Mouse (Mus musculus) heart, postnatal 0 days (tissue): ENCODE measurements around the gene Pms1.
"Not testable (repeated sequence)": the region's sequence is repeated elsewhere in the genome, so short reads cannot be mapped to it uniquely, and the experiment has no call there.

Source experiments
- CTCF ChIP-seq: IDR thresholded peaks from 2 replicates; pipeline ENCODE4 v1.5.1; 2016; ENCODE audit warnings: antibody characterized with exemption, control low read depth, low read depth
- EP300 ChIP-seq: IDR thresholded peaks from 2 replicates; pipeline ENCODE4 v1.6.1; 2016; ENCODE audit warnings: antibody characterized with exemption, low read depth

GRCm38 (mm10) chr1:53264958-53265612 lies 31.7 kb downstream of the Pms1 start:
- not testable (repeated sequence) for TF ChIP-seq CTCF, EP300
